Mouse (Mus musculus) adrenal gland, postnatal 0 days (tissue): ENCODE results near the gene Zfp639. TPM values are rescaled to one million over a fixed set of nuclear protein-coding genes. Genes with fewer than 3 reads are reported as not detected.

Experiments used
- polyA plus RNA-seq: library from polyadenylated mRNA; unstranded; fragments of >200 nt; fragmentation: Nextera tagmentation; extraction: Ambion mirVana; gene quantifications from 2 replicates; pipeline ENCODE4 v1.2.1, GENCODE M21; 2015

Gene Zfp639
- polyA plus RNA-seq, result 35.6 and 39.6 TPM in 2 replicates

GRCm38 (mm10) chr3:32509496-32510374, at the start of gene Zfp639:
TSS of gene Zfp639 (plus strand) at chr3:32510259.

GRCm38 (mm10) chr3:32492097-32493090, 17.7 kb upstream of the Zfp639 start, which contains the start of gene Kcnmb3:
TSS of gene Kcnmb3 (minus strand) at chr3:32492231.

GRCm38 (mm10) chr3:32529303-32529898, 19.3 kb downstream of the Zfp639 start, which contains the start of gene Mfn1:
TSS of gene Mfn1 (plus strand) at chr3:32529465.

Other genes with a start within 250 kb of the Zfp639 start
- gene Zmat3, start 144.2 kb upstream of the Zfp639 start, polyA plus RNA-seq, result 3.4 TPM in 2 replicates
- gene Pik3ca, start 112.6 kb upstream of the Zfp639 start, polyA plus RNA-seq, result 8.8 and 10.3 TPM in 2 replicates
- not detected in 2 replicates for gene Kcnmb3, start 18.0 kb upstream of the Zfp639 start, polyA plus RNA-seq
- 18.7 and 29.9 TPM in 2 replicates for gene Mfn1, start 19.2 kb downstream of the Zfp639 start, polyA plus RNA-seq
- gene Gnb4, start 106.3 kb downstream of the Zfp639 start, polyA plus RNA-seq, result 57.7 and 73.1 TPM in 2 replicates
- gene Actl6a, start 196.0 kb downstream of the Zfp639 start, polyA plus RNA-seq, result 59.3 and 86.5 TPM in 2 replicates
- gene Ndufb5, start 226.7 kb downstream of the Zfp639 start, polyA plus RNA-seq, result 544 and 629 TPM in 2 replicates
- gene Mrpl47, start 227.3 kb downstream of the Zfp639 start, polyA plus RNA-seq, result 42.7 and 64.2 TPM in 2 replicates